Mouse (Mus musculus): ENCODE measurements around the gene AY074887. TPM values are rescaled to one million over a fixed set of nuclear protein-coding genes. Genes with fewer than 3 reads are reported as not detected.

AY074887 gene
- polyA plus RNA-seq, 1 experiment = not detected

GRCm38 (mm10) chr9:54930741-54931140 lies 20.1 kb downstream of the AY074887 start:
- no peak for TF ChIP-seq GATA1 (IDR thresholded peaks at IDR 0.05; ENCODE audit: low read length)

GRCm38 (mm10) chr9:54919946-54920345 lies 30.9 kb downstream of the AY074887 start:
- TF ChIP-seq GATA1 (IDR thresholded peaks at IDR 0.05; ENCODE audit: low read length) = no peak

GRCm38 (mm10) chr9:54918781-54919180 lies 32.0 kb downstream of the AY074887 start:
- TF ChIP-seq GATA1 (IDR thresholded peaks at IDR 0.05; ENCODE audit: low read length) = no peak

DNA sequence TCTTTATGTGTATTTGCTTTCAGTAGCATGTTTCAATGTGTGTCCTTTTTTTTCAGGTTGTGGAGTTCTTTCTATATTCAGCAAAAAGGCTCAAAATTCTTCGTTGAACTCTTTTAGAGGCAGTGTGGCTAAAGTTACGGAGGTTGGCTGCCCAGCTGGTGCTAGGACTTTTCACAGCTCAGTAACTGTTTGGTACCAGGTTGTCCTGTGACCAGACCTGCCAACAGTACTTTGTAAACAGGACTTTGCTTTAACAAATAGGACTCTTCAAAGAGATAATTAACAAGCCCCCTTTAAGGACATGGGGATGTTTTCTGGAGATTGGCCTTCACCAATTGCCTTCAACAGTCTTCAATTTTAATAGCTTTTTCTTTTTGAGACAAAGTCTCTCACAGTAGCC lies 32.6 kb downstream of the AY074887 start:
- TF ChIP-seq GATA1 (IDR thresholded peaks at IDR 0.05; ENCODE audit: low read length) = no peak

DNA sequence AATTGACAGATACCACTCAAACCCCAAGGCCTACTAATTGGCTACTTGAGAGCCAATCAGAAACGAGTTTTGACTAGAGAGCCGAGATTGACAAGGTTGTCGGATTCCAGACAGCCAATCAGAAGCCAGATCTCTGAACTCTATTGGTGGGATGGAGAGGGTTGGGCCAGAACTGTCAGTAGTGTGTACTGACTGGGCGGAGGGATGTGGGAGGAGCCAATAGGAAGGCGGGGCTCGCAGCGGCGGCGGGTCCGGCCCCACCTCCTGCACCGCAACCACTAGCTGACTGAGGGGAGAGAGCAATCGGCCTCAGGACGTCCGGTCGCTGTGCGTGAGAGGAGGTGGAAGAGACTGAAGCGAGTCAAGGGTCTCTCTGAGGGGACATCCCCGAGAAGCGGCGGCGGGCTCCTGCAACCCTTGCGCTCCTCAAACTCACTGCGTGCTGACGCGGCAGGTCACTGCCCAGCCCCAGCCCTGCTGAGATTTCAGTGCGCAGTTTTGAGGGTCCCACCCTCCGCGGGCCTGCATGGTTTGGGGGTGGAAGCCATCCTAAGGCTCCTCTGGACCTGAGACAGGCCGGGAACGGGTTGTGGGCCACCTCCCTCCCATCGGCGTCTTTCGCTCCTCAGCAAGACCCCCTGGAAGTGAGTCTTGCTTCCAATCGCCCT lies 33.7 kb downstream of the AY074887 start, which contains the start of gene Hykk:
Hykk (plus strand) TSS at position 274 of the 668 bp plus-strand sequence.
- no peak for TF ChIP-seq GATA1 (IDR thresholded peaks at IDR 0.05; ENCODE audit: low read length)

- TF ChIP-seq GATA1 (IDR thresholded peaks at IDR 0.05; ENCODE audit: low read length) = no peak
These were observed 34.4 kb downstream of the AY074887 start for GRCm38 (mm10) chr9:54916401-54916800.

- no peak for TF ChIP-seq GATA1 (IDR thresholded peaks at IDR 0.05; ENCODE audit: low read length)
These were observed 35.2 kb downstream of the AY074887 start for GRCm38 (mm10) chr9:54915576-54915975.

GRCm38 (mm10) chr9:54909446-54909845 lies 41.4 kb downstream of the AY074887 start:
- TF ChIP-seq GATA1 (IDR thresholded peaks at IDR 0.05; ENCODE audit: low read length) = no peak

Other genes with a start within 250 kb of the AY074887 start
- gene Wdr61, start 216.5 kb downstream of the AY074887 start, polyA plus RNA-seq (2012) = 8.2 and 33.6 TPM in 2 replicates
- not detected in 2 replicates for gene Crabp1, start 186.2 kb downstream of the AY074887 start, polyA plus RNA-seq (2012)
- 1.0 and 1.7 TPM in 2 replicates for gene Ireb2, start 87.2 kb downstream of the AY074887 start, polyA plus RNA-seq (2012)
- gene Hykk, start 33.7 kb downstream of the AY074887 start, polyA plus RNA-seq (2012) = not detected in 2 replicates
- 6.4 and 13.1 TPM in 2 replicates for gene Psma4, start 208 bp downstream of the AY074887 start, polyA plus RNA-seq (2012)
- 0.04 TPM in 1 of 2 replicates, not detected in the other for gene Chrna5, start 29.9 kb upstream of the AY074887 start, polyA plus RNA-seq (2012)
- gene Chrna3, start 75.6 kb upstream of the AY074887 start, polyA plus RNA-seq (2012) = not detected in 2 replicates
- gene Chrnb4, start 97.8 kb upstream of the AY074887 start, polyA plus RNA-seq (2012) = not detected in 2 replicates
- gene Ube2q2, start 197.9 kb upstream of the AY074887 start, polyA plus RNA-seq (2012) = 42.2 and 55.0 TPM in 2 replicates

Measured in G1E-ER4 (cell line).